Mouse (Mus musculus) layer of hippocampus, postnatal 14 days (tissue): ENCODE measurements around the gene Nsf. TPM values are rescaled to one million over a fixed set of nuclear protein-coding genes. Genes with fewer than 3 reads are reported as not detected.
"Not testable (repeated sequence)": the region's sequence is repeated elsewhere in the genome, so short reads cannot be mapped to it uniquely, and the experiment has no call there.

Experiments
- DNase-seq, 2 experiments: peaks; one replicate each; pipeline ENCODE4 v3.0.0; 2021 to 2022; ENCODE audit warnings: low spot score in 2 of 2, mixed read lengths in 1 of 2
- long read RNA-seq, 2 experiments: library from polyadenylated mRNA; stranded (forward); transcript quantifications; one replicate each; pipeline ENCODE4 v2.0.0; 2021
- total RNA-seq, 2 experiments: library from RNA; stranded (reverse); gene quantifications; 2 replicates each; pipeline ENCODE4 v1.2.3; 2021

Nsf gene
- 1,000 to 10,000 TPM in 1 of 2 experiments, 100 to 1,000 TPM in 1; 994 to 1,064 TPM for total RNA-seq
- long read RNA-seq, experiment 1, transcript Nsf-202 (21 exons, 3,766 nt): major isoform, 652 of 772 reads
- long read RNA-seq, experiment 1, partial matches to known transcripts: 91 of 772 reads
- long read RNA-seq, experiment 1, other reads (novel, unspliced or antisense): 26 of 772 reads
- long read RNA-seq, experiment 2, transcript Nsf-202 (21 exons, 3,766 nt): major isoform, 636 of 798 reads
- long read RNA-seq, experiment 2, partial matches to known transcripts: 125 of 798 reads
- long read RNA-seq, experiment 2, other reads (novel, unspliced or antisense): 31 of 798 reads

GRCm38 (mm10) chr11:103953896-103954292 lies at the start of gene Nsf:
TSS of gene Nsf (minus strand) at chr11:103954056.
- peak; percentile 81 to 85 for DNase-seq

- DNase-seq: no peak
Observed at GRCm38 (mm10) chr11:104003397-104003796, 49.5 kb upstream of the Nsf start.

GRCm38 (mm10) chr11:104002191-104002590 lies 48.3 kb upstream of the Nsf start:
- DNase-seq: no peak

GRCm38 (mm10) chr11:104001395-104001955 lies 47.6 kb upstream of the Nsf start:
- no peak for DNase-seq

- DNase-seq: no peak
Observed at GRCm38 (mm10) chr11:104000667-104001394, 47.0 kb upstream of the Nsf start.

GRCm38 (mm10) chr11:103998737-103999136 lies 44.9 kb upstream of the Nsf start:
- DNase-seq: no peak

GRCm38 (mm10) chr11:103997385-103997784 lies 43.5 kb upstream of the Nsf start:
- DNase-seq: peak; percentile 72 to 73

- no peak for DNase-seq
Observed at GRCm38 (mm10) chr11:103992638-103993037, 38.8 kb upstream of the Nsf start.

- not testable (repeated sequence) for DNase-seq
Observed at GRCm38 (mm10) chr11:103990049-103990557, 36.2 kb upstream of the Nsf start.

GRCm38 (mm10) chr11:103987423-103987822 lies 33.6 kb upstream of the Nsf start:
- peak; percentile 78 to 85 for DNase-seq

- DNase-seq: no peak
Observed at GRCm38 (mm10) chr11:103984067-103984466, 30.2 kb upstream of the Nsf start.

GRCm38 (mm10) chr11:103981826-103982225 lies 28.0 kb upstream of the Nsf start:
- DNase-seq: no peak

GRCm38 (mm10) chr11:103979381-103979780 lies 25.5 kb upstream of the Nsf start:
- no peak for DNase-seq

- DNase-seq: no peak
Observed at GRCm38 (mm10) chr11:103970876-103971275, 17.0 kb upstream of the Nsf start.

GRCm38 (mm10) chr11:103969278-103969677 lies 15.4 kb upstream of the Nsf start:
- no peak for DNase-seq

GRCm38 (mm10) chr11:103967106-103967735 lies 13.4 kb upstream of the Nsf start:
- DNase-seq: no peak

GRCm38 (mm10) chr11:103956866-103957265 lies 3.0 kb upstream of the Nsf start:
- no peak for DNase-seq

- DNase-seq: no peak
Observed at GRCm38 (mm10) chr11:103953032-103953895, 592 bp downstream of the Nsf start.

- DNase-seq: no peak
Observed at GRCm38 (mm10) chr11:103952635-103953031, 1.2 kb downstream of the Nsf start.

- DNase-seq: no peak
Observed at GRCm38 (mm10) chr11:103951106-103951505, 2.8 kb downstream of the Nsf start.

- no peak for DNase-seq
Observed at GRCm38 (mm10) chr11:103948952-103949351, 4.9 kb downstream of the Nsf start.
